Mouse (Mus musculus) heart, embryonic 11.5 days (tissue): ENCODE data around the gene Olfr263. TPM values are rescaled to one million over a fixed set of nuclear protein-coding genes. Genes with fewer than 3 reads are reported as not detected.

Source experiments
- ATAC-seq: fragments of 200-750 bp; cut with Nextera tagmentation; replicated peaks from 2 replicates; pipeline ENCODE4 v1.8.0; 2017; ENCODE audit warnings: moderate library complexity; ENCODE audit not compliant: insufficient number of reproducible peaks, low FRiP score, low TSS enrichment
- H3K27ac ChIP-seq: fragments of 300-500 bp; sonication (generic); 2 replicates; pipeline ENCODE4 v1.5.1; 2014; ENCODE audit warnings: mild to moderate bottlenecking, low read depth, low read length
- H3K27me3 ChIP-seq: fragments of 300-500 bp; sonication (generic); 2 replicates; pipeline ENCODE4 v1.6.1; 2014; ENCODE audit warnings: mild to moderate bottlenecking, low read length, mixed read lengths; ENCODE audit not compliant: control insufficient read depth, insufficient read depth
- H3K36me3 ChIP-seq: fragments of 300-500 bp; sonication (generic); 2 replicates; pipeline ENCODE4 v1.6.1; 2014; ENCODE audit warnings: mild to moderate bottlenecking, low read length, moderate library complexity, mixed read lengths; ENCODE audit not compliant: control insufficient read depth, insufficient read depth
- H3K4me1 ChIP-seq: fragments of 300-500 bp; sonication (generic); 2 replicates; pipeline ENCODE4 v1.6.1; 2014; ENCODE audit warnings: low read length; ENCODE audit not compliant: control insufficient read depth, insufficient read depth
- H3K4me2 ChIP-seq: fragments of 300-500 bp; sonication (generic); 2 replicates; pipeline ENCODE4 v1.6.1; 2014; ENCODE audit warnings: mild to moderate bottlenecking, moderate library complexity
- H3K4me3 ChIP-seq: fragments of 300-500 bp; sonication (generic); 2 replicates; pipeline ENCODE4 v1.5.1; 2014; ENCODE audit warnings: low read depth, low read length
- H3K9ac ChIP-seq: fragments of 300-500 bp; sonication (generic); 2 replicates; pipeline ENCODE4 v1.6.1; 2014; ENCODE audit warnings: mild to moderate bottlenecking, low read depth, low read length, moderate library complexity
- H3K9me3 ChIP-seq: fragments of 300-500 bp; sonication (generic); replicated peaks from 2 replicates; pipeline ENCODE4 v1.6.1; 2016; ENCODE audit warnings: low read length; ENCODE audit not compliant: control insufficient read depth
- WGBS: fragments of 180-500 bp; shearing (Covaris S2); extraction: QIAGEN DNeasy Blood & Tissue Kit; methylation state at CpG from one replicate; pipeline ENCODE4 v1.1.7; 2014; ENCODE audit not compliant: insufficient replicate concordance; 5-methylcytosine and 5-hydroxymethylcytosine counted together
- polyA plus RNA-seq: library from polyadenylated mRNA; unstranded; fragments of >200 nt; fragmentation: Nextera tagmentation; extraction: Ambion mirVana; gene quantifications from 2 replicates; pipeline ENCODE4 v1.2.1, GENCODE M21; 2014

The Olfr263 gene
- polyA plus RNA-seq, 1 experiment from 2014 or later, result not detected

- WGBS, result under 1% methylated on average over 27 of the region's 27 CpGs
- Histone ChIP-seq H3K4me2 (peak overlapping the region; percentile 90), H3K27me3 (no peaks in the 10 kb centered on the region), H3K9me3 (no peaks in the 10 kb centered on the region), H3K9ac (peak overlapping the region; percentile 64), H3K4me3 (peak overlapping the region; percentile 63), H3K4me1 (no peaks in the 10 kb centered on the region), H3K27ac (no peak overlapping the region; the same call in 1 of the 2 replicates), H3K36me3 (no peaks in the 10 kb centered on the region)
- ATAC-seq, result peak; percentile 56; the same call in 1 of the 2 replicates
Observed at GRCm38 (mm10) chr13:21166936-21167909, 37.8 kb downstream of the Olfr263 start.

- Histone ChIP-seq H3K4me3 (peak overlapping the region; percentile 63), H3K27me3 (no peaks in the 10 kb centered on the region), H3K4me1 (no peaks in the 10 kb centered on the region), H3K27ac (no peak overlapping the region), H3K9ac (peak overlapping the region; percentile 62; the same call in 1 of the 2 replicates), H3K4me2 (peak overlapping the region; percentile 90), H3K9me3 (no peaks in the 10 kb centered on the region), H3K36me3 (no peaks in the 10 kb centered on the region)
- WGBS, result under 1% methylated on average over 8 of the region's 8 CpGs
- no peak for ATAC-seq
Observed at GRCm38 (mm10) chr13:21167910-21168300, 38.5 kb downstream of the Olfr263 start.

GRCm38 (mm10) chr13:21168371-21169011, 39.1 kb downstream of the Olfr263 start:
- WGBS, result 1% methylated on average over 16 of the region's 16 CpGs
- H3K4me1 ChIP-seq, result no peaks in the 10 kb centered on the region
- H3K27ac ChIP-seq, result no peak overlapping the region; the same call in 1 of the 2 replicates
- no peaks in the 10 kb centered on the region for H3K27me3 ChIP-seq
- peak overlapping the region; percentile 63 for H3K4me3 ChIP-seq
- ATAC-seq, result no peak
- H3K36me3 ChIP-seq, result no peaks in the 10 kb centered on the region
- H3K9ac ChIP-seq, result peak overlapping the region; percentile 62
- no peaks in the 10 kb centered on the region for H3K9me3 ChIP-seq
- H3K4me2 ChIP-seq, result peak overlapping the region; percentile 90

- WGBS, result 5% methylated on average over 14 of the region's 14 CpGs
- no peaks in the 10 kb centered on the region for H3K27me3 ChIP-seq
- ATAC-seq, result no peak
- H3K36me3 ChIP-seq, result no peaks in the 10 kb centered on the region
- no peak overlapping the region for H3K27ac ChIP-seq
- H3K4me1 ChIP-seq, result no peaks in the 10 kb centered on the region
- peak overlapping the region; percentile 62; the same call in 1 of the 2 replicates for H3K9ac ChIP-seq
- peak overlapping the region; percentile 63 for H3K4me3 ChIP-seq
- peak overlapping the region; percentile 90 for H3K4me2 ChIP-seq
- no peaks in the 10 kb centered on the region for H3K9me3 ChIP-seq
Observed at GRCm38 (mm10) chr13:21169121-21169656, 39.8 kb downstream of the Olfr263 start.

GRCm38 (mm10) chr13:21169657-21170430, 40.4 kb downstream of the Olfr263 start:
- no peaks in the 10 kb centered on the region for H3K4me1 ChIP-seq
- H3K4me2 ChIP-seq, result peak overlapping the region; percentile 90
- no peaks in the 10 kb centered on the region for H3K27me3 ChIP-seq
- no peaks in the 10 kb centered on the region for H3K9me3 ChIP-seq
- peak; percentile 79 for ATAC-seq
- H3K27ac ChIP-seq, result no peak overlapping the region
- H3K9ac ChIP-seq, result peak overlapping the region; percentile 59; the same call in 1 of the 2 replicates
- WGBS, result under 1% methylated on average over 39 of the region's 39 CpGs
- no peaks in the 10 kb centered on the region for H3K36me3 ChIP-seq
- peak overlapping the region; percentile 63 for H3K4me3 ChIP-seq

GRCm38 (mm10) chr13:21170431-21171155, 41.2 kb downstream of the Olfr263 start:
- Histone ChIP-seq H3K4me1 (no peaks in the 10 kb centered on the region), H3K9me3 (no peaks in the 10 kb centered on the region), H3K27me3 (no peaks in the 10 kb centered on the region), H3K4me2 (peak overlapping the region; percentile 57), H3K9ac (peak overlapping the region; percentile 52; the same call in 1 of the 2 replicates), H3K36me3 (no peaks in the 10 kb centered on the region), H3K27ac (no peak overlapping the region), H3K4me3 (peak overlapping the region; percentile 63)
- ATAC-seq, result no peak
- 39% methylated on average over 17 of the region's 17 CpGs for WGBS

- no peaks in the 10 kb centered on the region for H3K27me3 ChIP-seq
- H3K36me3 ChIP-seq, result no peaks in the 10 kb centered on the region
- peak overlapping the region; percentile 52; the same call in 1 of the 2 replicates for H3K9ac ChIP-seq
- H3K4me3 ChIP-seq, result peak overlapping the region; percentile 39
- no peaks in the 10 kb centered on the region for H3K4me1 ChIP-seq
- no peaks in the 10 kb centered on the region for H3K9me3 ChIP-seq
- ATAC-seq, result no peak
- no peak overlapping the region for H3K27ac ChIP-seq
- 8% methylated on average over 15 of the region's 15 CpGs for WGBS
- peak overlapping the region; percentile 57 for H3K4me2 ChIP-seq
Observed at GRCm38 (mm10) chr13:21171156-21171530, 41.7 kb downstream of the Olfr263 start.
